In genomic region chr13:34156133-34156839, GRCm38 (mm10) we compare ENCODE assay signal across 9 mouse cellular contexts. TPM values are rescaled to one million over a fixed set of nuclear protein-coding genes. Genes with fewer than 3 reads are reported as not detected.
A peak's percentile ranks its signal among the peaks of the same experiment; 100 is the strongest.
DNase-seq lines count a peak whose midpoint lies in the region; ATAC-seq and TF ChIP-seq lines count a peak whose summit lies in the region.
"Had no signal": no experiment of that assay in that cellular context is flagged by ENCODE, and none has a peak within 500 bp of the region (broad histone marks: within the 10 kb centered on the region; RNA-seq: fewer than 3 reads in every experiment).

No protein-coding gene starts in this region.

- no peak overlapping the region for H3K4me3 ChIP-seq in cerebellum, adult 2 months (replicated peaks; ENCODE audit: insufficient read depth, low read depth, low read length)
- no peak overlapping the region for H3K4me3 ChIP-seq in midbrain, embryonic 10.5 days
- H3K4me3 ChIP-seq in midbrain, embryonic 14.5 days (replicated peaks; ENCODE audit: low read depth, low read length): no peak overlapping the region
- no peak overlapping the region for H3K4me3 ChIP-seq in heart, postnatal 0 days (ENCODE audit: low read depth, low read length)
- H3K4me3 ChIP-seq in stomach, embryonic 14.5 days (ENCODE audit: low read depth, low read length): no peak overlapping the region

- no peak for ATAC-seq in midbrain, embryonic 14.5 days (ENCODE audit: low FRiP score, low TSS enrichment)
- peak; percentile 80 for ATAC-seq in heart, postnatal 0 days (ENCODE audit: insufficient read depth, low read depth)
- 0 out of 2 replicates have a peak, but pooled peaks have one; percentile 28 for ATAC-seq in stomach, embryonic 14.5 days (ENCODE audit: insufficient number of reproducible peaks, insufficient read depth, low FRiP score, low read depth)

- peaks cover 20% of the 10 kb centered on the region; the same call in 1 of the 2 replicates for H3K4me1 ChIP-seq in cerebellum, adult 2 months (ENCODE audit: control insufficient read depth, insufficient read depth, low read length)
- peaks cover 27% of the 10 kb centered on the region for H3K4me1 ChIP-seq in midbrain, embryonic 10.5 days
- peaks cover 3% of the 10 kb centered on the region; the same call in 1 of the 2 replicates for H3K4me1 ChIP-seq in midbrain, embryonic 14.5 days (ENCODE audit: control insufficient read depth, insufficient read depth, low read length)
- H3K4me1 ChIP-seq in heart, postnatal 0 days (ENCODE audit: control insufficient read depth, insufficient read depth): peaks cover 23% of the 10 kb centered on the region; the same call in 1 of the 2 replicates
- 0 out of 2 replicates have a peak, but pooled peaks cover 4% of the 10 kb centered on the region for H3K4me1 ChIP-seq in stomach, embryonic 14.5 days (ENCODE audit: control insufficient read depth, insufficient read depth, low read length)

- H3K36me3 ChIP-seq in midbrain, embryonic 10.5 days: no peaks in the 10 kb centered on the region
- no peaks in the 10 kb centered on the region for H3K36me3 ChIP-seq in midbrain, embryonic 14.5 days (ENCODE audit: control insufficient read depth, insufficient read depth, low read length)
- H3K36me3 ChIP-seq in heart, postnatal 0 days (replicated peaks; ENCODE audit: control insufficient read depth, insufficient read depth, low read length): no peaks in the 10 kb centered on the region
- H3K36me3 ChIP-seq in stomach, embryonic 14.5 days (ENCODE audit: control insufficient read depth, insufficient read depth, low read length): no peaks in the 10 kb centered on the region
- H3K36me3 ChIP-seq: G1E had no signal

- peak; percentile 48 for DNase-seq in cerebellum, adult 9-11 months
- DNase-seq in cerebellum, adult 2 months: no peak
- DNase-seq in midbrain, embryonic 10.5 days (ENCODE audit: low spot score): no peak
- DNase-seq in midbrain, embryonic 14.5 days: no peak
- DNase-seq in heart, postnatal 0 days (ENCODE audit: low spot score): peak; percentile 53
- DNase-seq in adrenal gland, adult (ENCODE audit: inconsistent age in 2 of 2, low spot score in 1 of 2): no peak
- no peak for DNase-seq in MN1 (ENCODE audit: low spot score)

- H3K27me3 ChIP-seq in cerebellum, adult 2 months (ENCODE audit: control insufficient read depth, insufficient read depth, low read length): no peaks in the 10 kb centered on the region
- H3K27me3 ChIP-seq in midbrain, embryonic 10.5 days (ENCODE audit: low read depth, poor library complexity, severe bottlenecking): no peaks in the 10 kb centered on the region
- H3K27me3 ChIP-seq in midbrain, embryonic 14.5 days (ENCODE audit: control insufficient read depth, insufficient read depth, low read length): no peaks in the 10 kb centered on the region
- no peaks in the 10 kb centered on the region for H3K27me3 ChIP-seq in heart, postnatal 0 days (ENCODE audit: control insufficient read depth, insufficient read depth, low read length)
- H3K27me3 ChIP-seq in stomach, embryonic 14.5 days (ENCODE audit: control insufficient read depth, insufficient read depth, low read length): no peaks in the 10 kb centered on the region

- TF ChIP-seq CTCF in cerebellum, adult 2 months (IDR thresholded peaks at IDR 0.05; ENCODE audit: borderline replicate concordance, insufficient read depth, low read depth, low read length): no peak
- TF ChIP-seq CTCF in heart, postnatal 0 days (IDR thresholded peaks at IDR 0.05; ENCODE audit: low read depth): no peak

- no peak overlapping the region for H3K9ac ChIP-seq in midbrain, embryonic 14.5 days (replicated peaks; ENCODE audit: low read length)
- no peak overlapping the region for H3K9ac ChIP-seq in heart, postnatal 0 days (replicated peaks; ENCODE audit: low read depth, low read length)
- no peak overlapping the region for H3K9ac ChIP-seq in stomach, embryonic 14.5 days (replicated peaks; ENCODE audit: low read depth, low read length)

- TF ChIP-seq EP300 in heart, postnatal 0 days (IDR thresholded peaks at IDR 0.05; ENCODE audit: low read depth): no peak; the same call in 1 of the 2 replicates

- no peak overlapping the region for H3K27ac ChIP-seq in cerebellum, adult 2 months (ENCODE audit: insufficient read depth, low read length)
- H3K27ac ChIP-seq in midbrain, embryonic 10.5 days (replicated peaks): 0 out of 2 replicates have a peak overlapping the region, but pooled peaks have one; percentile 24
- no peak overlapping the region for H3K27ac ChIP-seq in midbrain, embryonic 14.5 days (replicated peaks; ENCODE audit: low read depth, low read length)
- peak overlapping the region; percentile 92 for H3K27ac ChIP-seq in heart, postnatal 0 days (ENCODE audit: low read depth)
- H3K27ac ChIP-seq in stomach, embryonic 14.5 days (ENCODE audit: low read length): no peak overlapping the region

- TF ChIP-seq POLR2A in cerebellum, adult 2 months (IDR thresholded peaks at IDR 0.05; ENCODE audit: borderline replicate concordance, insufficient read depth, low read length): no peak

- WGBS in cerebellum, adult 2 months: 40% methylated on average over 8 of the region's 8 CpGs
- WGBS in midbrain, embryonic 10.5 days: 70% methylated on average over 8 of the region's 8 CpGs
- WGBS in midbrain, embryonic 14.5 days: 61% methylated on average over 8 of the region's 8 CpGs
- WGBS in heart, postnatal 0 days: 32% methylated on average over 8 of the region's 8 CpGs
- 48% methylated on average over 8 of the region's 8 CpGs for WGBS in stomach, embryonic 14.5 days

- H3K9me3 ChIP-seq in midbrain, embryonic 10.5 days (replicated peaks): no peaks in the 10 kb centered on the region
- no peaks in the 10 kb centered on the region for H3K9me3 ChIP-seq in midbrain, embryonic 14.5 days (ENCODE audit: control insufficient read depth, low read length)
- H3K9me3 ChIP-seq in heart, postnatal 0 days (replicated peaks; ENCODE audit: control insufficient read depth, low read length): no peaks in the 10 kb centered on the region
- H3K9me3 ChIP-seq in stomach, embryonic 14.5 days (ENCODE audit: control insufficient read depth, low read depth, low read length): no peaks in the 10 kb centered on the region
- H3K9me3 ChIP-seq: G1E had no signal

- no peak overlapping the region for H3K4me2 ChIP-seq in midbrain, embryonic 14.5 days (ENCODE audit: low read length)
- peak overlapping the region; percentile 18; the same call in 1 of the 2 replicates for H3K4me2 ChIP-seq in heart, postnatal 0 days (ENCODE audit: low read depth, low read length)
- H3K4me2 ChIP-seq in stomach, embryonic 14.5 days (replicated peaks; ENCODE audit: low read depth, low read length): no peak overlapping the region

RNA-seq across cellular contexts. Expression of gene Psmg4, which starts 6.5 kb away (rescaled TPM):
- polyA plus RNA-seq in cerebellum, adult 2 months (2012; rRNA removed): 45.3 and 48.3 TPM in 2 replicates
- polyA plus RNA-seq in midbrain, embryonic 10.5 days (2016; fragmentation: Nextera tagmentation; extraction: Ambion mirVana): 122 and 124 TPM in 2 replicates
- 79.2 and 96.7 TPM in 2 replicates for polyA plus RNA-seq in midbrain, embryonic 14.5 days (2014; fragmentation: Nextera tagmentation; extraction: Ambion mirVana)
- 58.0 and 108 TPM in 2 replicates for total RNA-seq in heart, postnatal 0 days (2014; rRNA removed; ENCODE audit: low replicate concordance)
- 86.3 and 87.8 TPM in 2 replicates for polyA plus RNA-seq in heart, postnatal 0 days (2015; fragmentation: Nextera tagmentation; extraction: Ambion mirVana)
- 84.8 and 86.6 TPM in 2 replicates for polyA plus RNA-seq in stomach, embryonic 14.5 days (2014; fragmentation: Nextera tagmentation; extraction: Ambion mirVana)

RNA-seq across cellular contexts. Expression of gene Tubb2b, which starts 26.0 kb away (rescaled TPM):
- polyA plus RNA-seq in cerebellum, adult 2 months (2012; rRNA removed): 224 and 255 TPM in 2 replicates
- polyA plus RNA-seq in midbrain, embryonic 10.5 days (2016; fragmentation: Nextera tagmentation; extraction: Ambion mirVana): 202 and 279 TPM in 2 replicates
- 758 and 1,005 TPM in 2 replicates for polyA plus RNA-seq in midbrain, embryonic 14.5 days (2014; fragmentation: Nextera tagmentation; extraction: Ambion mirVana)
- 157 and 227 TPM in 2 replicates for total RNA-seq in heart, postnatal 0 days (2014; rRNA removed; ENCODE audit: low replicate concordance)
- polyA plus RNA-seq in heart, postnatal 0 days (2015; fragmentation: Nextera tagmentation; extraction: Ambion mirVana): 16.9 and 19.7 TPM in 2 replicates
- 32.1 and 34.2 TPM in 2 replicates for polyA plus RNA-seq in stomach, embryonic 14.5 days (2014; fragmentation: Nextera tagmentation; extraction: Ambion mirVana)

Comparison
In these comparisons a context has a peak if more than half of its experiments do, and no peak if none do; other contexts are left out.
1. DNase-seq: peak in cerebellum, adult 9-11 months (single experiment) and heart, postnatal 0 days (single experiment); none in cerebellum, adult 2 months (0 of 2), midbrain, embryonic 10.5 days (single experiment), midbrain, embryonic 14.5 days (single experiment), adrenal gland, adult (0 of 2) and MN1 (single experiment).
2. H3K27ac ChIP-seq: peak in midbrain, embryonic 10.5 days (single experiment) and heart, postnatal 0 days (single experiment); none in cerebellum, adult 2 months (single experiment), midbrain, embryonic 14.5 days (single experiment) and stomach, embryonic 14.5 days (single experiment).